Mouse (Mus musculus) intestine, postnatal 0 days (tissue): ENCODE measurements around the gene Cep350. TPM values are rescaled to one million over a fixed set of nuclear protein-coding genes. Genes with fewer than 3 reads are reported as not detected.

Experiments
- ATAC-seq: fragments of 200-750 bp; cut with Nextera tagmentation; 2 replicates; pipeline ENCODE4 v1.8.0; 2017; ENCODE audit warnings: mild to moderate bottlenecking, moderate TSS enrichment, moderate library complexity
- H3K27ac ChIP-seq: fragments of 300-500 bp; sonication (generic); 2 replicates; pipeline ENCODE4 v1.5.1; 2014; ENCODE audit warnings: mild to moderate bottlenecking, low read depth, low read length, moderate library complexity
- H3K27me3 ChIP-seq: fragments of 300-500 bp; sonication (generic); replicated peaks from 2 replicates; pipeline ENCODE4 v1.6.1; 2014; ENCODE audit warnings: low read length, mixed read lengths; ENCODE audit not compliant: control insufficient read depth, insufficient read depth
- H3K36me3 ChIP-seq: fragments of 300-500 bp; sonication (generic); 2 replicates; pipeline ENCODE4 v1.6.1; 2014; ENCODE audit warnings: mild to moderate bottlenecking, moderate library complexity; ENCODE audit not compliant: control insufficient read depth, insufficient read depth
- H3K4me1 ChIP-seq: fragments of 300-500 bp; sonication (generic); replicated peaks from 2 replicates; pipeline ENCODE4 v1.6.1; 2014; ENCODE audit warnings: antibody characterized with exemption, low read length, mixed read lengths; ENCODE audit not compliant: control insufficient read depth, insufficient read depth
- H3K4me2 ChIP-seq: fragments of 300-500 bp; sonication (generic); replicated peaks from 2 replicates; pipeline ENCODE4 v1.6.1; 2014; ENCODE audit warnings: low read depth, mild to moderate bottlenecking, moderate library complexity
- H3K4me3 ChIP-seq: fragments of 300-500 bp; sonication (generic); 2 replicates; pipeline ENCODE4 v1.5.1; 2014; ENCODE audit warnings: low read depth, low read length
- H3K9ac ChIP-seq: fragments of 300-500 bp; sonication (generic); 2 replicates; pipeline ENCODE4 v1.6.1; 2014; ENCODE audit warnings: mild to moderate bottlenecking, low read depth, low read length
- H3K9me3 ChIP-seq: fragments of 300-500 bp; sonication (generic); 2 replicates; pipeline ENCODE4 v1.6.1; 2016; ENCODE audit warnings: mixed run types; ENCODE audit not compliant: control insufficient read depth
- CTCF ChIP-seq: sonication (generic); IDR thresholded peaks from 2 replicates; pipeline ENCODE4 v1.5.1; 2016; ENCODE audit warnings: low read depth, mild to moderate bottlenecking, control low read depth, antibody characterized with exemption, moderate library complexity
- WGBS: fragments of 180-500 bp; shearing (Covaris S2); extraction: QIAGEN DNeasy Blood & Tissue Kit; methylation state at CpG from one replicate; pipeline ENCODE4 v1.1.7; 2014; 5-methylcytosine and 5-hydroxymethylcytosine counted together
- polyA plus RNA-seq: library from polyadenylated mRNA; unstranded; fragments of >200 nt; fragmentation: Nextera tagmentation; extraction: Ambion mirVana; gene quantifications from 2 replicates; pipeline ENCODE4 v1.2.1, GENCODE M21; 2015

Cep350 gene
- polyA plus RNA-seq, 1 experiment from 2014 or later, result 12.8 TPM

GRCm38 (mm10) chr1:155795791-155796233 is 177.2 kb downstream of the Cep350 start:
- WGBS, result 91% methylated on average over 5 of the region's 5 CpGs
- Histone ChIP-seq H3K4me1 (no peaks in the 10 kb centered on the region), H3K27me3 (no peaks in the 10 kb centered on the region), H3K4me2 (no peak overlapping the region), H3K27ac (no peak overlapping the region), H3K9ac (no peak overlapping the region), H3K9me3 (no peaks in the 10 kb centered on the region), H3K4me3 (no peak overlapping the region), H3K36me3 (peaks cover 34% of the 10 kb centered on the region)
- no peak for TF ChIP-seq CTCF
- no peak for ATAC-seq

Other genes with a start within 250 kb of the Cep350 start
- 0.01 TPM in 1 of 2 replicates, not detected in the other for gene Lhx4, start 221.6 kb downstream of the Cep350 start, polyA plus RNA-seq
- 28.4 and 30.1 TPM in 2 replicates for gene Qsox1, start 160.4 kb downstream of the Cep350 start, polyA plus RNA-seq
- gene Tor1aip2, start 62.1 kb upstream of the Cep350 start, polyA plus RNA-seq, result 129 and 142 TPM in 2 replicates
- gene Tor1aip1, start 63.2 kb upstream of the Cep350 start, polyA plus RNA-seq, result 34.6 and 34.7 TPM in 2 replicates
- 1.6 and 1.8 TPM in 2 replicates for gene Fam163a, start 231.8 kb upstream of the Cep350 start, polyA plus RNA-seq